Mouse (Mus musculus) macrophage (primary cell): ENCODE results near the gene Lrch1. TPM values are rescaled to one million over a fixed set of nuclear protein-coding genes. Genes with fewer than 3 reads are reported as not detected.

ENCODE experiments used
- H3K27ac ChIP-seq: fragments of 350-480 bp; formaldehyde crosslinking; 2 replicates; pipeline ENCODE4 v1.9.0; 2021
- H3K36me3 ChIP-seq: fragments of 350-480 bp; formaldehyde crosslinking; 2 replicates; pipeline ENCODE4 v1.9.0; 2021; ENCODE audit errors: inconsistent target
- H3K4me3 ChIP-seq: fragments of 350-480 bp; formaldehyde crosslinking; 2 replicates; pipeline ENCODE4 v1.9.0; 2021; ENCODE audit errors: inconsistent target
- H3K79me2 ChIP-seq: fragments of 350-480 bp; formaldehyde crosslinking; 2 replicates; pipeline ENCODE4 v1.9.0; 2021; ENCODE audit errors: inconsistent target
- WGBS: methylation state at CpG from one replicate; pipeline ENCODE4 v1.1.7; 2026; ENCODE audit warnings: inconsistent platforms; ENCODE audit not compliant: missing documents; 5-methylcytosine and 5-hydroxymethylcytosine counted together
- polyA plus RNA-seq: library from polyadenylated mRNA; stranded (reverse); fragments of 250-400 nt; gene quantifications from 3 replicates; pipeline ENCODE4 v1.2.4, GENCODE M21; 2018; ENCODE audit warnings: inconsistent platforms

Gene Lrch1
- polyA plus RNA-seq, 1 experiment from 2014 or later, result 11.9 TPM

- WGBS, result 93% methylated on average over 9 of the region's 9 CpGs
- no peak overlapping the region for H3K27ac ChIP-seq
Measured at GRCm38 (mm10) chr14:74921471-74921870, 26.2 kb downstream of the Lrch1 start.

DNA sequence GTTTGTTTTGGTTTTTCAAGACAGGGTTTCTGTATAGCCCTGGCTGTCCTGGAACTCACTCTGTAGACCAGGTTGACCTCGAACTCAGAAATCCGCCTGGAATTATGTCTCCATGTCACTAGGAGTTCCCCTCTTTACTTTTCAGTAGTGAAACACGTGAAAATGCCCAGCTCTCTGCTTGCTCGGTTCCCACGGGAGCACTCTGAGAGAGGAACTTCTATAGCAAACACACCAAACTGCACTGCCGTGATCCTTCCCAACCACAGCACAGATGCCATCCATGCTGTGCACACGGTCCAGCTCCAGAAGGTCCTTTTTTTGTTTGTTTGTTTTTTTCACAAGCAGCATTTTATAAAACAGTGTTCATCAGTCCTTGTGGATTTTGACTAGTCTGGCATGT lies 28.5 kb downstream of the Lrch1 start:
- Histone ChIP-seq H3K79me2 (peaks cover 100% of the 10 kb centered on the region), H3K36me3 (no peaks in the 10 kb centered on the region), H3K27ac (no peak overlapping the region), H3K4me3 (no peak overlapping the region)
- 69% methylated on average over 7 of the region's 7 CpGs for WGBS

More at GRCm38 (mm10) chr14:74921471-74921870, 26.2 kb downstream of the Lrch1 start:
- no peaks in the 10 kb centered on the region for H3K36me3 ChIP-seq
- no peak overlapping the region for H3K4me3 ChIP-seq
- H3K79me2 ChIP-seq, result peaks cover 100% of the 10 kb centered on the region

DNA sequence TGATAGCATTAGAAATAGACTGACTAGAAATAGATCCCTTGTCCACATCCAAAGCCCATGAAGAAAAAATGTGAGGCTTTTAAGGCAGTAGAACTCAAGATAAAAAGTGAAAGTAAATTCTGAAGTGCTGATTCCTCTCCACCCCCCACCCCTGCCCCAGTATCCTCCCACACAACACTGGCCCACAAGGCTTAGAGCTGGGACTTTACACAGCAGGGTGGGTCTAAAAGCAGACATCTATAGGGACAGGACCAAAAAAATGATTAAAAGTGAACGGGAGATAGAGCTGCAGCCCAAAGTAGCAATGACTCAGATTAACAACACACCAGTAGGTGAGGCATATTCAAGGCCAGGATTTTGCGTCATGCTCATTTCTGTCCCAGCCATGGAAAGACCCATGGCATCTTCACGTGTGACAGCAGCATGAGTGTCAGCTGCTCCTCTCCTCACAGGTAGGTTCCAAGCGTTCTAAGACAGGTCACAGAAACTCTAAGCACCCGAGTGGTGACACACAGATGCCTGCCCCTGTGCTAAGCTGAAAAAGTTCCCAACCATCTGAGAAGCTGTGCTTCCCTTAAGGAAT lies 29.1 kb downstream of the Lrch1 start:
- Histone ChIP-seq H3K4me3 (no peak overlapping the region), H3K27ac (no peak overlapping the region), H3K79me2 (peaks cover 100% of the 10 kb centered on the region), H3K36me3 (no peaks in the 10 kb centered on the region)
- WGBS, result 63% methylated on average over 5 of the region's 5 CpGs

DNA sequence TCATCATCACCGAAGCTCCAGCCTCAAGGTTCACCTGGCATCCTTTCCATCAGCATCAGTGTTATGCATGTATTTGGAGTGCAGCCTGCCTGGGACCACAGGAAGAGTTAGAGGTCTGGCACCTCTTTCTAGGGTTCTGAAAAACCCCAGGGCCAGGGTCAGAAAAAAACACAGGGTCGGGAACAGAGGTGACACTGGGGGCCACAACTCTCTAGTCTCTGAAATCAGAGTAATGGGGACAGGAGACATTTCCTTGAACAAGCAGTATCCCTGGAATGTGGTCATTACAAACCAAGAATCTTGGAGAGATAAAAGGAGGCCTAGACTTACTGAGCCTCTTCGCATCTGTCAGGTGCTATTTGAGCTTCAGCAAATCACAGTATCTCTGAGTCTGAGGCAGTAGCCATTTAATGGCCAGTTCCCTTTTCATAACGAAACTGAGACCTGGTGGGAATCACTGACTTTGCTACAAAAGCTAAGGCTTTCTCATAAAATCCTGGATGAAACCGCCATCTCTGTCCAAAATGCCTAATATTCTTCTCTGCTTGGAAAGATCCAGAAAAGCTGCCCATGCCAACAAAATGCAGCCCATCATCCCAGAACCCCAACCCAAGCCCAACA lies 30.1 kb downstream of the Lrch1 start:
- no peaks in the 10 kb centered on the region for H3K36me3 ChIP-seq
- WGBS, result 70% methylated on average over 5 of the region's 5 CpGs
- H3K79me2 ChIP-seq, result peaks cover 100% of the 10 kb centered on the region
- H3K27ac ChIP-seq, result no peak overlapping the region
- H3K4me3 ChIP-seq, result no peak overlapping the region

GRCm38 (mm10) chr14:74916691-74917090 lies 31.0 kb downstream of the Lrch1 start:
- 88% methylated on average over 4 of the region's 4 CpGs for WGBS
- peaks cover 100% of the 10 kb centered on the region for H3K79me2 ChIP-seq

GRCm38 (mm10) chr14:74916075-74916474 lies 31.6 kb downstream of the Lrch1 start:
- Histone ChIP-seq H3K4me3 (no peak overlapping the region), H3K79me2 (peaks cover 100% of the 10 kb centered on the region), H3K27ac (no peak overlapping the region), H3K36me3 (no peaks in the 10 kb centered on the region)
- 100% methylated on average over 8 of the region's 8 CpGs for WGBS

More at GRCm38 (mm10) chr14:74916691-74917090, 31.0 kb downstream of the Lrch1 start:
- H3K4me3 ChIP-seq, result no peak overlapping the region
- H3K36me3 ChIP-seq, result no peaks in the 10 kb centered on the region
- no peak overlapping the region for H3K27ac ChIP-seq

DNA sequence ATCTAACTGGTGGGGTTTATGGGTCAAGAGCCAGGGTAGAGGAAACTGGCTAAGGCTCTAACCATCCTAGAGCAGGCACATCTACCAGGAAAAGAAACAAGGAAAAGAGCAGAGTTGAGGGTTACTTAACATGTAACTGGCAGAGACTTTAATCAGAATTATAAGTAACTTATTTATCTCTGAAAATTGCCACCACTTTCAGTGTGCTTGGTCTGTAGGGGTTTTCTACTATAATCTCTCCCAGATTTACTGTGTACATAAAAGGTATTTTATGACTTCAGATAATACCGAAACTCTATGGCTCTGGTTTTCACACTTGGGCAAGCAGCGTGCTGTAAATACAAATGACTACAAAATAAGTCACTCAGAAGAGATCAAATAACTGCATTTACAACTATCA lies 32.0 kb downstream of the Lrch1 start:
- Histone ChIP-seq H3K36me3 (no peaks in the 10 kb centered on the region), H3K79me2 (peaks cover 100% of the 10 kb centered on the region), H3K4me3 (no peak overlapping the region), H3K27ac (no peak overlapping the region)
- WGBS, result 100% methylated on average over 2 of the region's 2 CpGs

DNA sequence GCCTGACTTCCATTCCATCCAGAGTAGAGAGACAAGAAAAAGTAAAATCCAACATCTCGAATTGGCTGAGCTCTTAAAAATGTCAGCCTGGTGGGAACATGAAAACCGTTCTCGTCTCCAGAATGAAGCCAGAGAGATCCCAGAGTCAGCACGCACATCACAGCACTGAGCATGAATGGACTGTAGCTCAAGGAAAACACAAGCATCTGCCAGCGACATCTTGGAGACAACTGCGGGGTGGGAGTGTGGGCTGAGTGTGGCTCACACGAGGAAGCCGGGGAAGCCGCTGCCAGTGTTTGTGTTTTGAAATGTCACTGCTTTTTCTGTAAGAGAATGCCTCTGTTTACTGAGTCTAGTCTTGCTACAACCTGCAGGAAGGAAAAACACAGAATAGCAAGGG lies 32.7 kb downstream of the Lrch1 start:
- H3K79me2 ChIP-seq, result peaks cover 100% of the 10 kb centered on the region
- H3K27ac ChIP-seq, result no peak overlapping the region
- no peaks in the 10 kb centered on the region for H3K36me3 ChIP-seq
- no peak overlapping the region for H3K4me3 ChIP-seq
- 88% methylated on average over 9 of the region's 9 CpGs for WGBS

- peak overlapping the region; percentile 33 for H3K27ac ChIP-seq
- 40% methylated on average over 20 of the region's 20 CpGs for WGBS
- H3K79me2 ChIP-seq, result peaks cover 100% of the 10 kb centered on the region
- H3K36me3 ChIP-seq, result no peaks in the 10 kb centered on the region
- no peak overlapping the region for H3K4me3 ChIP-seq
Measured at GRCm38 (mm10) chr14:74913381-74914230, 34.1 kb downstream of the Lrch1 start.

- Histone ChIP-seq H3K36me3 (no peaks in the 10 kb centered on the region), H3K4me3 (no peak overlapping the region), H3K27ac (no peak overlapping the region), H3K79me2 (peaks cover 94% of the 10 kb centered on the region)
- WGBS, result 93% methylated on average over 5 of the region's 5 CpGs
Measured at GRCm38 (mm10) chr14:74910363-74910762, 37.3 kb downstream of the Lrch1 start.

DNA sequence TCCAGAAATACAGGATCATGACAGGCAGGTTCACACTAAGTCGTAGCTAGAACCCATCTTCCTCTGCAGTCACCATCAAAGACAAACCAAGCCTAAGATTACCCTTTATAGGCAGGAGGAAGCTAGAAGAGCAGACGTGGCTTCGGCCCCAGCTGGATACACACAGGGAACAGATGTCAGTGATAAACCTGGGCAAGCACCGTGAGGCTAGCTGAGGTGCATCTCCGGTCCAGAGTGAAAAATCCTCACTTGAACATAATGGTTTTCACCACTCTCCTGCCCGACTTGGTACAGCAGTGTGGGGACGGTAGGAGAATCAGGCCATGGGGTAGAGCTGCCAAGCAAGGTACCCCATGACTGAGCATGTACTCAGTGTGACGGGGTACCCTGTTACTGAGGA lies 38.7 kb downstream of the Lrch1 start:
- Histone ChIP-seq H3K27ac (no peak overlapping the region), H3K36me3 (no peaks in the 10 kb centered on the region), H3K4me3 (no peak overlapping the region), H3K79me2 (peaks cover 94% of the 10 kb centered on the region)
- 54% methylated on average over 8 of the region's 8 CpGs for WGBS

GRCm38 (mm10) chr14:74908250-74908649 lies 39.4 kb downstream of the Lrch1 start:
- no peak overlapping the region for H3K27ac ChIP-seq
- H3K79me2 ChIP-seq, result peaks cover 94% of the 10 kb centered on the region
- H3K4me3 ChIP-seq, result no peak overlapping the region
- WGBS, result 6% methylated on average over 2 of the region's 6 CpGs
- no peaks in the 10 kb centered on the region for H3K36me3 ChIP-seq

- peaks cover 94% of the 10 kb centered on the region for H3K79me2 ChIP-seq
- no peak overlapping the region for H3K27ac ChIP-seq
- H3K4me3 ChIP-seq, result no peak overlapping the region
- WGBS, result 86% methylated on average over 8 of the region's 8 CpGs
- H3K36me3 ChIP-seq, result no peaks in the 10 kb centered on the region
Measured at GRCm38 (mm10) chr14:74907706-74908105, 40.0 kb downstream of the Lrch1 start.

- peaks cover 94% of the 10 kb centered on the region for H3K79me2 ChIP-seq
- H3K36me3 ChIP-seq, result no peaks in the 10 kb centered on the region
- 0 out of 2 replicates have a peak overlapping the region, but pooled peaks have one; percentile 10 for H3K27ac ChIP-seq
- H3K4me3 ChIP-seq, result no peak overlapping the region
- 8% methylated on average over 3 of the region's 3 CpGs for WGBS
Measured at GRCm38 (mm10) chr14:74905990-74906389, 41.7 kb downstream of the Lrch1 start.

GRCm38 (mm10) chr14:74904442-74904841 lies 43.2 kb downstream of the Lrch1 start:
- no peak overlapping the region for H3K4me3 ChIP-seq
- WGBS, result 66% methylated on average over 4 of the region's 5 CpGs

More at GRCm38 (mm10) chr14:74904442-74904841, 43.2 kb downstream of the Lrch1 start:
- no peaks in the 10 kb centered on the region for H3K36me3 ChIP-seq
- H3K79me2 ChIP-seq, result peaks cover 94% of the 10 kb centered on the region
- H3K27ac ChIP-seq, result no peak overlapping the region
